Mouse (Mus musculus): ENCODE data around the gene Qk.

DNA sequence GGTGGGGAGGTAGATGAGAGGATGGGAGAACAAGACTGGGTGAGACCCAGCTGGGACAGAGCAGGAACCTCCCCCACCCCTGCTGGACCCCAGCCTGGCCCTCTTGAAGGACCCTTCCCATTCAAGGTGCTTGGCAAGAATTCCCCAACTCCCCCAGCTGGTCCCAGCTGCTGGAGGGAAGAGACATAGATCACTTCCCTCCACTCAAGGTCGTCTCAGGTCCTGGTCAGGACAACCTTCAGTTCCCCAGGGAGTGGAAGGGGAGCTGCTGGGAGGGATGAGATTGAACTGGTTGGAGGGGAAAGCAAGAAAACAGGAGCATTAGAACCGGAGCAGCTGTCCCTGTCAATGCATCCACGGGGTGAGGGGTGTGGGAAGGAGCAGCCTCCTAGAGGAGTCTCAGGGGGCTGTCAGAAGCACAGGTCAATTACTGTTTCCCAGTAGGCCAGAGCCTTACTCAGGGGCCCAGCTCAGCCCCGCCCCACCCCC lies 10.5 kb downstream of the Qk start:
- TF ChIP-seq CTCF (IDR thresholded peaks at IDR 0.05; ENCODE audit: low read depth, low read length) (no peak), POLR2A (IDR thresholded peaks at IDR 0.05; ENCODE audit: extremely low read depth, insufficient read depth, low read length) (no peak)

Data from liver, adult 2 months (tissue).